10 mouse cellular contexts compared by ENCODE assay signal in the genomic region with DNA sequence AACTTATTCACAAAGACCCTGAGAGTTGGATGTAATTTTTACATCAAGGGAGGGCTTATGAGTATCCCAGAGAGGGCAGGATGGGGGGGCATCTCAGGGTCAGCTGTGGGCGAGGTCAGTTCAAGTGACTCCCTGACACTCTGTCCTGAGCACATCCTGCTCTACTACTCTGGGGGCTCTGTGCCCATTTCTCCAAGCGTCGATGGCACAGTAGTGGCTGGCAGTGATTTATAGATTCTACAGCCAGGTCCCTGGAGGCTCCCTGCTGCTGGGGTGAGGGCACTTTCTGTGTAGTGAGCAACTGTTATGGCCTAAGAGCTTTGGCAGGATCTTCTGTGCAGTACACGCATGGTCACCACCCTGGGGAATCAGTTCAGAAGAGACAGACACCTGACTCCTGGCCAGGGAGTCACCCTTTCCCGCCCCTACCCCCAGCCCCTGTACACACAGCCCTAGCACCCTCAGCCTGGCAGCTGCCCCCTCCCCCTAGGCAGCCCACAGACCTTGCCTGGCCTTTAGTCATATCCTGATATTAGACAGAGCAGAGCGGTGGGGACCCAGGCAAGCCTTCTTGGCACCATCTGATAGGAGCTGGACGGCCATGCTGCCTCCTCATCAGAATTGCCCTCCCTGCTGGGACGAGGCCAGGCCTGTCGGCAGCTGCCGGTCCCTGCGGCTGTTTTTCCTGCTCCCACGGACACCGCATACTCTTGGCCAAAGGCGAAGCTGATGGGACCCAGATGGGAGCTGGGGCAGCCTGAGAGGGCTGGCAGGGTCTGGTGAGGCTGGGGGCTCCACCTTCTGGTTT. TPM values are rescaled to one million over a fixed set of nuclear protein-coding genes. Genes with fewer than 3 reads are reported as not detected.
DNase-seq lines count a peak whose midpoint lies in the region; ATAC-seq and TF ChIP-seq lines count a peak whose summit lies in the region.
"Had no signal": no experiment of that assay in that cellular context is flagged by ENCODE, and none has a peak within 500 bp of the region (broad histone marks: within the 10 kb centered on the region; RNA-seq: fewer than 3 reads in every experiment).

No protein-coding gene starts in this region.

- H3K4me2 ChIP-seq in forebrain, embryonic 13.5 days, result no peak overlapping the region
- no peak overlapping the region for H3K4me2 ChIP-seq in forebrain, embryonic 12.5 days
- no peak overlapping the region for H3K4me2 ChIP-seq in forebrain, embryonic 16.5 days (ENCODE audit: low read length)
- H3K4me2 ChIP-seq in hindbrain, postnatal 0 days (ENCODE audit: low read depth, low read length), result 0 out of 2 replicates have a peak overlapping the region, but pooled peaks have one; percentile 8
- H3K4me2 ChIP-seq: liver, embryonic 15.5 days had no signal

- H3K36me3 ChIP-seq in forebrain, embryonic 13.5 days (ENCODE audit: poor library complexity, severe bottlenecking), result no peaks in the 10 kb centered on the region
- H3K36me3 ChIP-seq in forebrain, embryonic 12.5 days (replicated peaks), result no peaks in the 10 kb centered on the region
- no peaks in the 10 kb centered on the region for H3K36me3 ChIP-seq in forebrain, embryonic 16.5 days (ENCODE audit: control insufficient read depth, insufficient read depth)
- H3K36me3 ChIP-seq in hindbrain, postnatal 0 days (ENCODE audit: insufficient read depth, low read length), result no peaks in the 10 kb centered on the region
- H3K36me3 ChIP-seq: liver, embryonic 15.5 days had no signal

- peaks cover 36% of the 10 kb centered on the region for H3K4me1 ChIP-seq in forebrain, embryonic 13.5 days
- H3K4me1 ChIP-seq in forebrain, embryonic 12.5 days, result peaks cover 42% of the 10 kb centered on the region
- H3K4me1 ChIP-seq in forebrain, embryonic 16.5 days (replicated peaks; ENCODE audit: control insufficient read depth, insufficient read depth, low read length), result peaks cover 16% of the 10 kb centered on the region
- 0 out of 2 replicates have a peak, but pooled peaks cover 4% of the 10 kb centered on the region for H3K4me1 ChIP-seq in hindbrain, postnatal 0 days (ENCODE audit: insufficient read depth, low read length)
- H3K4me1 ChIP-seq: liver, embryonic 15.5 days had no signal

- no peaks in the 10 kb centered on the region for H3K27me3 ChIP-seq in forebrain, embryonic 13.5 days
- no peaks in the 10 kb centered on the region for H3K27me3 ChIP-seq in forebrain, embryonic 12.5 days
- H3K27me3 ChIP-seq in forebrain, embryonic 16.5 days (replicated peaks; ENCODE audit: control insufficient read depth, insufficient read depth, low read length), result no peaks in the 10 kb centered on the region
- H3K27me3 ChIP-seq in hindbrain, postnatal 0 days (ENCODE audit: insufficient read depth, low read length), result no peaks in the 10 kb centered on the region
- H3K27me3 ChIP-seq: liver, embryonic 15.5 days had no signal

- H3K9me3 ChIP-seq in forebrain, embryonic 13.5 days (replicated peaks), result no peaks in the 10 kb centered on the region
- no peaks in the 10 kb centered on the region for H3K9me3 ChIP-seq in forebrain, embryonic 12.5 days
- no peaks in the 10 kb centered on the region for H3K9me3 ChIP-seq in forebrain, embryonic 16.5 days (ENCODE audit: control insufficient read depth, low read length)
- no peaks in the 10 kb centered on the region for H3K9me3 ChIP-seq in hindbrain, postnatal 0 days (ENCODE audit: low read length)
- H3K9me3 ChIP-seq: liver, embryonic 15.5 days had no signal

- peak; percentile 58 for DNase-seq in 3T3-L1 (ENCODE audit: low read depth, low spot score)
- peak; percentile 76 for DNase-seq in hindbrain, postnatal 0 days (ENCODE audit: low spot score)
- DNase-seq in ovary, postnatal 10 days (ENCODE audit: low spot score), result peak; percentile 34
- no peak for DNase-seq in left cerebral cortex, adult 2 months (ENCODE audit: extremely low spot score in 1 of 2, low spot score in 2 of 2)
- no peak for DNase-seq in frontal cortex, postnatal 14 days (ENCODE audit: low spot score in 2 of 2)

- TF ChIP-seq CTCF in hindbrain, postnatal 0 days (IDR thresholded peaks at IDR 0.05; ENCODE audit: low read depth), result peak; percentile 35
- no peak for TF ChIP-seq CTCF in left cerebral cortex, adult 2 months (IDR thresholded peaks at IDR 0.05)

- peak overlapping the region; percentile 44; the same call in 1 of the 2 replicates for H3K27ac ChIP-seq in forebrain, embryonic 13.5 days
- H3K27ac ChIP-seq in forebrain, embryonic 12.5 days, result no peak overlapping the region
- peak overlapping the region; percentile 66 for H3K27ac ChIP-seq in forebrain, embryonic 16.5 days (ENCODE audit: low read length)
- peak overlapping the region; percentile 37; the same call in 1 of the 2 replicates for H3K27ac ChIP-seq in hindbrain, postnatal 0 days
- no peak overlapping the region for H3K27ac ChIP-seq in left cerebral cortex, adult 2 months
- H3K27ac ChIP-seq: liver, embryonic 15.5 days had no signal

- WGBS in forebrain, embryonic 13.5 days, result 63% methylated on average over 14 of the region's 14 CpGs
- 77% methylated on average over 14 of the region's 14 CpGs for WGBS in forebrain, embryonic 12.5 days
- WGBS in forebrain, embryonic 16.5 days, result 38% methylated on average over 14 of the region's 14 CpGs
- WGBS in hindbrain, postnatal 0 days, result 30% methylated on average over 14 of the region's 14 CpGs

- intact Hi-C loops in left cerebral cortex, adult 2 months (cut with DNase I), result no loop called here

- H3K9ac ChIP-seq in forebrain, embryonic 13.5 days, result no peak overlapping the region
- no peak overlapping the region for H3K9ac ChIP-seq in forebrain, embryonic 12.5 days
- H3K9ac ChIP-seq in forebrain, embryonic 16.5 days (replicated peaks; ENCODE audit: low read depth, low read length), result peak overlapping the region; percentile 29; the same call in 1 of the 2 replicates
- no peak overlapping the region for H3K9ac ChIP-seq in hindbrain, postnatal 0 days (replicated peaks; ENCODE audit: low read length)
- H3K9ac ChIP-seq: liver, embryonic 15.5 days had no signal

- no peak overlapping the region for H3K4me3 ChIP-seq in forebrain, embryonic 13.5 days
- no peak overlapping the region for H3K4me3 ChIP-seq in forebrain, embryonic 12.5 days (replicated peaks)
- no peak overlapping the region for H3K4me3 ChIP-seq in forebrain, embryonic 16.5 days (replicated peaks; ENCODE audit: low read length)
- H3K4me3 ChIP-seq in hindbrain, postnatal 0 days (ENCODE audit: low read length), result no peak overlapping the region
- no peak overlapping the region for H3K4me3 ChIP-seq in left cerebral cortex, adult 2 months
- H3K4me3 ChIP-seq: liver, embryonic 15.5 days had no signal

- ATAC-seq in forebrain, embryonic 13.5 days, result peak; percentile 60
- ATAC-seq in forebrain, embryonic 12.5 days (ENCODE audit: low FRiP score), result no peak; the same call in 1 of the 2 replicates
- ATAC-seq in forebrain, embryonic 16.5 days, result peak; percentile 75
- peak; percentile 55 for ATAC-seq in hindbrain, postnatal 0 days

RNA-seq across cellular contexts. Expression of a gene that starts 2.3 kb away (rescaled TPM):
- not detected in 2 replicates for polyA plus RNA-seq in forebrain, embryonic 13.5 days (2015; fragmentation: Nextera tagmentation; extraction: Ambion mirVana)
- not detected in 2 replicates for polyA plus RNA-seq in forebrain, embryonic 12.5 days (2016; fragmentation: Nextera tagmentation; extraction: Ambion mirVana)
- not detected in 2 replicates for polyA plus RNA-seq in forebrain, embryonic 16.5 days (2015; fragmentation: Nextera tagmentation; extraction: Ambion mirVana)
- total RNA-seq in hindbrain, postnatal 0 days (2014; rRNA removed), result not detected in 2 replicates
- polyA plus RNA-seq in hindbrain, postnatal 0 days (2015; fragmentation: Nextera tagmentation; extraction: Ambion mirVana), result not detected in 2 replicates
- not detected for total RNA-seq in left cerebral cortex, adult 2 months (2021)
- polyA plus RNA-seq: cortical plate, adult 2 months; liver, embryonic 15.5 days had no signal

Comparison
In these comparisons a context has a peak if more than half of its experiments do, and no peak if none do; other contexts are left out.
1. H3K27ac ChIP-seq: peak in forebrain, embryonic 13.5 days (single experiment), forebrain, embryonic 16.5 days (single experiment) and hindbrain, postnatal 0 days (single experiment); none in forebrain, embryonic 12.5 days (single experiment) and left cerebral cortex, adult 2 months (single experiment).
2. DNase-seq: peak in 3T3-L1 (single experiment), hindbrain, postnatal 0 days (single experiment) and ovary, postnatal 10 days (single experiment); none in left cerebral cortex, adult 2 months (0 of 2) and frontal cortex, postnatal 14 days (0 of 2).